Mouse (Mus musculus) granulocyte monocyte progenitor cell, adult 5-6 weeks (primary cell): ENCODE data around the gene Ccdc162. TPM values are rescaled to one million over a fixed set of nuclear protein-coding genes. Genes with fewer than 3 reads are reported as not detected.
A peak's percentile ranks its signal among the peaks of the same experiment; 100 is the strongest.

Experiments
- ATAC-seq: replicated peaks from 2 replicates; pipeline ENCODE4 v1.8.0; 2016; ENCODE audit warnings: mild to moderate bottlenecking, moderate TSS enrichment, inconsistent platforms; ENCODE audit not compliant: poor library complexity, severe bottlenecking
- total RNA-seq, 2 experiments: library from RNA; stranded (forward) in 1 of 2; stranded (reverse) in 1 of 2; fragments of 200-712, 200-1000 nt in 1 of 2; fragments of >200 nt in 1 of 2; fragmentation: Nextera tagmentation in 1 of 2; gene quantifications; 2 replicates each; pipeline ENCODE4 v1.2.3; 2014 to 2017

Ccdc162 gene
- total RNA-seq, 2 experiments from 2014 or later: 0.05 to 9.7 TPM

DNA sequence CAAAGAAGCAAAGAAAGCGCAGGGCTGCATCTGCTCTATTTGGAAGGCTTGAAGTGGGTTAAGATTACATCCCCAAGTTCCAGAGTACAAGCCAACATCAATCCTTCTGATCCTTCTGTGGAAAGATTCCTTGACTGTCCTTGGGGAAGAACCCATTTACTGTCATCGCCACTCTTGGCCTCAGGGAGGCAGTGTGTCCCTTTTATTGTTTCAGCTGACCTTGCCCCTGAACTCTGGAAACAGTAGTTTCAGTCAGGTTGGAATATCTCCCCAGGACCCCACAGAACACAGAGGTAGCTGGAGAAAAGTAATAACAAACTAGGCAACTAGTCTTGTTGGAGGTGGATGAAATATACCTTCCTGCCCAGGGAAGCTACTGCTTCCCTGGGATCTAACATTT is 207.3 kb downstream of the Ccdc162 start:
- ATAC-seq: peak; percentile 66

GRCm38 (mm10) chr10:41505446-41505845 is 211.0 kb downstream of the Ccdc162 start:
- ATAC-seq: peak; percentile 69; the same call in 1 of the 2 replicates

GRCm38 (mm10) chr10:41504996-41505395 is 211.4 kb downstream of the Ccdc162 start:
- no peak for ATAC-seq

GRCm38 (mm10) chr10:41500941-41501340 is 215.5 kb downstream of the Ccdc162 start:
- no peak for ATAC-seq

DNA sequence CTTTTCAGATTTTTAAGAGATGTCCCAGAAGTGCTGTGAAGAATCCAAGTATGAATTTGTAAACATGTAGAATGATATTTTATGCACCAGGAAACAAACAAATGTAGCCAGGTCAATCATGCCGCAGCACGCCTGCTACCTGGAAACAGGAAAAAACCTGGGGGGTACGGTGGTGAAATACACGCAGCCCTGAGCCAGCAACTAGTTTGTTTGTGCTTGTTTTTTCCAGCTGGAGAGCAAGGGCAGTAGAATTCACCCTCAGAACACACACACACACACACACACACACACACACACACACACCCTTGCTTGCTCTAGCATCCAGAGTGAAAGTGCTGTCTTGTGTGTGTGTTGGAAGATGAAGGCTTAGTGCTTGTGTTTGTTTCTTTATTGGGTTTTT is 225.3 kb downstream of the Ccdc162 start:
- no peak for ATAC-seq

GRCm38 (mm10) chr10:41490518-41490873 is 225.9 kb downstream of the Ccdc162 start:
- ATAC-seq: no peak

GRCm38 (mm10) chr10:41489708-41490517 is 226.5 kb downstream of the Ccdc162 start, which contains the start of the genes Smpd2 and Ppil6:
Gene Smpd2 (minus strand): TSS chr10:41490369.
Gene Ppil6 (plus strand): TSS chr10:41490439.
- peak; percentile 93 for ATAC-seq

DNA sequence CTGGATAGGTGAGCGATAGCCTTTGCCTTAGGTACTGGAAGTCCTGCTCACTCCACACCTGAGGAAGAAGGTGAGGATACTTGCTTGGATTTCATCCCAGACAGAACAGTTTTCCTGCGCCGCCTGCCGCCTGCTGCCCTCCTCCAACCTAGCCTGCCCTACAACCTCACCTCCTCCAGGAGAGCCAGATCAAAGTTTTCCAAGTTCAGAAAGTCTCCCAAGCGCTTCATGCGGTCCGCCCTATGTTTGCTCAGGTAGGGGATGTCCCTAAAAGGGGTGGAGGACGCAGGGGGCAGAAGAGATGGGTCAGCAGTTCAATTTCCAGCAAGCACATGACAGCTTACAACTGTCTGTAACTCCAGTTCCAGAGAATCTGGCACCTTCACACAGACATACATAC is 227.1 kb downstream of the Ccdc162 start:
- ATAC-seq: no peak

- peak; percentile 57 for ATAC-seq
Observed at GRCm38 (mm10) chr10:41488877-41489276, 227.6 kb downstream of the Ccdc162 start.

Other genes starting within 250 kb of the Ccdc162 start
- gene Mical1, start 240.3 kb downstream of the Ccdc162 start, total RNA-seq (2014; fragmentation: Nextera tagmentation): 74.8 and 105 TPM in 2 replicates
- gene Mical1, start 240.3 kb downstream of the Ccdc162 start, total RNA-seq (2017): 32.2 and 49.3 TPM in 2 replicates
- 23.0 and 24.4 TPM in 2 replicates for gene Smpd2, start 226.3 kb downstream of the Ccdc162 start, total RNA-seq (2014; fragmentation: Nextera tagmentation)
- gene Smpd2, start 226.3 kb downstream of the Ccdc162 start, total RNA-seq (2017): 10.1 and 13.0 TPM in 2 replicates
- gene Ppil6, start 226.2 kb downstream of the Ccdc162 start, total RNA-seq (2014; fragmentation: Nextera tagmentation): not detected in 2 replicates
- gene Ppil6, start 226.2 kb downstream of the Ccdc162 start, total RNA-seq (2017): not detected in 2 replicates
- gene Cd164, start 197.2 kb downstream of the Ccdc162 start, total RNA-seq (2014; fragmentation: Nextera tagmentation): 140 and 168 TPM in 2 replicates
- gene Cd164, start 197.2 kb downstream of the Ccdc162 start, total RNA-seq (2017): 169 and 206 TPM in 2 replicates
- gene Cep57l1, start 93.2 kb upstream of the Ccdc162 start, total RNA-seq (2014; fragmentation: Nextera tagmentation): 36.0 and 47.6 TPM in 2 replicates
- gene Cep57l1, start 93.2 kb upstream of the Ccdc162 start, total RNA-seq (2017): 29.2 and 43.4 TPM in 2 replicates
- 30.8 and 31.3 TPM in 2 replicates for gene Sesn1, start 93.3 kb upstream of the Ccdc162 start, total RNA-seq (2014; fragmentation: Nextera tagmentation)
- 21.9 and 24.0 TPM in 2 replicates for gene Sesn1, start 93.3 kb upstream of the Ccdc162 start, total RNA-seq (2017)